ENCODE assay signal across 12 mouse cellular contexts in genomic region chr3:86093213-86093845, GRCm38 (mm10). TPM values are rescaled to one million over a fixed set of nuclear protein-coding genes. Genes with fewer than 3 reads are reported as not detected.
DNase-seq lines count a peak whose midpoint lies in the region; ATAC-seq lines count a peak whose summit lies in the region.
"Had no signal": no experiment of that assay in that cellular context is flagged by ENCODE, and none has a peak within 500 bp of the region (broad histone marks: within the 10 kb centered on the region; RNA-seq: fewer than 3 reads in every experiment).

No protein-coding gene starts in this region.

- H3K9me3 ChIP-seq in limb, embryonic 11.5 days (ENCODE audit: control insufficient read depth, low read length) = no peaks in the 10 kb centered on the region
- H3K9me3 ChIP-seq: liver, embryonic 13.5 days had no signal

- H3K4me1 ChIP-seq in limb, embryonic 11.5 days (ENCODE audit: control insufficient read depth, insufficient read depth, low read length) = no peaks in the 10 kb centered on the region
- H3K4me1 ChIP-seq: liver, embryonic 13.5 days had no signal

- whole genome bisulfite sequencing in limb, embryonic 11.5 days = 41% methylated on average over 6 of the region's 6 CpGs

- peak; percentile 60 to 72 for DNase-seq in cerebellum, postnatal 10 days
- DNase-seq in cerebellum, postnatal 25 days = no peak
- peak; percentile 64 for DNase-seq in retina, embryonic 14.5 days (ENCODE audit: low spot score)
- no peak for DNase-seq in retina, postnatal 1 day
- DNase-seq in limb, embryonic 11.5 days (ENCODE audit: low spot score) = no peak
- no peak for DNase-seq in lung, postnatal 36 days
- DNase-seq: gastrocnemius, postnatal 25 days; liver, embryonic 13.5 days; lung, postnatal 4 days; thymus, postnatal 14 days had no signal

- no peak overlapping the region for H3K9ac ChIP-seq in limb, embryonic 11.5 days (ENCODE audit: low read length)
- H3K9ac ChIP-seq: liver, embryonic 13.5 days had no signal

- H3K4me2 ChIP-seq in limb, embryonic 11.5 days (ENCODE audit: low read depth, severe bottlenecking) = no peak overlapping the region
- H3K4me2 ChIP-seq: liver, embryonic 13.5 days had no signal

- H3K4me3 ChIP-seq in limb, embryonic 11.5 days (ENCODE audit: low read depth, low read length) = no peak overlapping the region
- H3K4me3 ChIP-seq: liver, embryonic 13.5 days had no signal

- H3K27ac ChIP-seq in limb, embryonic 11.5 days (replicated peaks; ENCODE audit: low read depth, low read length) = 0 out of 2 replicates have a peak overlapping the region, but pooled peaks have one; percentile 16
- H3K27ac ChIP-seq: liver, embryonic 13.5 days had no signal

- no peaks in the 10 kb centered on the region for H3K27me3 ChIP-seq in limb, embryonic 11.5 days (ENCODE audit: control insufficient read depth, insufficient read depth, low read length)
- H3K27me3 ChIP-seq: liver, embryonic 13.5 days had no signal

- ATAC-seq in limb, embryonic 11.5 days (ENCODE audit: insufficient number of reproducible peaks, low FRiP score, low TSS enrichment, low read depth) = no peak
- no peak for ATAC-seq in activated CD4-positive, CD25-positive, alpha-beta regulatory T cell, adult 4 months
- no peak for ATAC-seq in erythroblast, adult 5-6 weeks (replicated peaks; ENCODE audit: low FRiP score, poor library complexity, severe bottlenecking)

- H3K36me3 ChIP-seq in limb, embryonic 11.5 days (ENCODE audit: control insufficient read depth, insufficient read depth, low read length) = no peaks in the 10 kb centered on the region
- H3K36me3 ChIP-seq: liver, embryonic 13.5 days had no signal

RNA-seq across cellular contexts. Expression of gene Rps3a1, which starts 49.2 kb away (rescaled TPM):
- polyA plus RNA-seq in limb, embryonic 11.5 days (2014; fragmentation: Nextera tagmentation; extraction: Ambion mirVana) = 1,399 and 1,412 TPM in 2 replicates
- 1,000 to 10,000 TPM; 2,716 to 4,539 TPM for polyA plus RNA-seq in activated CD4-positive, CD25-positive, alpha-beta regulatory T cell, adult 4 months (2017; shearing (Covaris generic))
- 667 and 844 TPM in 2 replicates for total RNA-seq in erythroblast, adult 5-6 weeks (2015; ENCODE audit: low replicate concordance)
- 933 and 1,033 TPM in 2 replicates for total RNA-seq in erythroblast, adult 5-6 weeks (2017; ENCODE audit: low replicate concordance)

Comparison
In these comparisons a context has a peak if more than half of its experiments do, and no peak if none do; other contexts are left out.
1. DNase-seq: peak in cerebellum, postnatal 10 days (2 of 2) and retina, embryonic 14.5 days (single experiment); none in cerebellum, postnatal 25 days (0 of 2), retina, postnatal 1 day (single experiment), limb, embryonic 11.5 days (single experiment) and lung, postnatal 36 days (single experiment).